Mouse (Mus musculus) left cerebral cortex, adult 2 months (tissue): ENCODE data around the gene Abca1. TPM values are rescaled to one million over a fixed set of nuclear protein-coding genes. Genes with fewer than 3 reads are reported as not detected.

Experiments used
- DNase-seq, 2 experiments: peaks; one replicate each; pipeline ENCODE4 v3.0.0; 2021 to 2022; ENCODE audit warnings: low spot score in 2 of 2, mixed read lengths in 1 of 2; ENCODE audit errors: extremely low spot score in 1 of 2
- H3K27ac ChIP-seq: fragments of 200-600 bp; 2 replicates; pipeline ENCODE4 v1.8.1; 2022
- H3K4me3 ChIP-seq: fragments of 200-600 bp; 2 replicates; pipeline ENCODE4 v1.8.1; 2022
- CTCF ChIP-seq: fragments of 200-600 bp; IDR thresholded peaks from 2 replicates; pipeline ENCODE4 v1.8.1; 2022; ENCODE audit warnings: antibody characterized with exemption, mild to moderate bottlenecking, moderate library complexity
- intact Hi-C: fragments of 180-260 bp; cut with DNase I; formaldehyde crosslinking; loops from one replicate; pipeline ENCODE4 v1.15.1; 2025
- total RNA-seq, 2 experiments: library from RNA; stranded (reverse); gene quantifications; 2 replicates each; pipeline ENCODE4 v1.2.3; 2021

The Abca1 gene
- total RNA-seq, 2 experiments from 2014 or later, result 17.0 to 19.5 TPM

DNA sequence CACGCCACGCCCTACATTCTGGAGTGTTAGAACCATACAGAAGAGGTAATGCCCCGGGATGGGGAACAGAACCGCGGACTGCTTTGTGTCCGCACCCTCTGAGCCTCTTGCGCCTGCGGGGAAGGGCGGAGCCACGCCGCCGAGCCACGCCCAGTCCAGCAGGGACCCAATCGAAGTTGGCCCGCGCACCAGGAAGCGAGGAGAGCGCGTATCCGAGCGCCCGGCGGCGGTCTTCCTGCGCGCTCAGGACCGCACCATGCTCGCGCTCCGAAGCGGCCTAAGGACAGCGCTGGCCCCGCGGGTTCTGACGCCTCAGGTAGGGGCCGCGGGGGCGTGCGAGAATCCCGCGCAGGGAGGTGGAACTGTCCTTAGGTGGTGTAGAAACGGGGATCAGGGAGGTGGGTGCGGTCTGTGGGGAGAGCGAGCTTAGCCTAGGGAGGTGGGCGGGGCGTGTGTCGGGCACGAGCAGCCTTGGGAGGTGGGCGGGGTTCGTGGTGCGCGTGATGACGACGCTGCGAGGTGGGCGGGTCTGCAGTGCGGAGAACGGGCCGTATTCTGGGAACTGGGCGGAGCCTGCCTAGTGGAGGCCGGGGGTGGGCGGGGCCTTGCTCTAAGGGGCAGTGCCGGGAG lies 147.8 kb downstream of the Abca1 start, which contains the start of gene Nipsnap3b:
TSS of gene Nipsnap3b (plus strand) at position 149 of the 630 bp plus-strand sequence.
- peak within 1 kb of the TSS; percentile 85 for H3K27ac ChIP-seq
- peak within 1 kb of the TSS; percentile 60 for H3K4me3 ChIP-seq
- intact Hi-C loops, result no loop called here
- peak; percentile 91 to 94 for DNase-seq
- TF ChIP-seq CTCF, result no peak

DNA sequence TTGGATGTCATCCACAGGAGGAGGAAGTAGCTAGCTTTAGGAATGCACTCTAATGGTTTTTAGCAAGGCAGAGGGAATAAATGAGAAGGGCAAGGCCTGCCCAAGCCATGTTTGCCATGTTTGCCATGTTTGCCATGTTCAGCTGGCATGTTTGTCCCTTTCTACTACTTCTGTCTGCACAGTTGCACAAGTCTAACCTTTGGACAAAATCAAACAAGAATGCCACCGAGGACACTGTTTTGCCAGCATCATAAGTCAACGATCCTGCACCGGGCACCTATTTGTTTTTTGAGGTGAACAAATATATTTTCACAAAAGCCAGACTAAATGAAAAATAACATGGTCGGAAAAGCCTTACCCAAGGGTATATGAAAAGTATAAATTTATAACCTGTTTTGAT lies 149.8 kb downstream of the Abca1 start:
- intact Hi-C loops, result no loop called here
- no peak overlapping the region for H3K4me3 ChIP-seq
- TF ChIP-seq CTCF, result no peak
- DNase-seq, result no peak
- no peak overlapping the region for H3K27ac ChIP-seq

DNA sequence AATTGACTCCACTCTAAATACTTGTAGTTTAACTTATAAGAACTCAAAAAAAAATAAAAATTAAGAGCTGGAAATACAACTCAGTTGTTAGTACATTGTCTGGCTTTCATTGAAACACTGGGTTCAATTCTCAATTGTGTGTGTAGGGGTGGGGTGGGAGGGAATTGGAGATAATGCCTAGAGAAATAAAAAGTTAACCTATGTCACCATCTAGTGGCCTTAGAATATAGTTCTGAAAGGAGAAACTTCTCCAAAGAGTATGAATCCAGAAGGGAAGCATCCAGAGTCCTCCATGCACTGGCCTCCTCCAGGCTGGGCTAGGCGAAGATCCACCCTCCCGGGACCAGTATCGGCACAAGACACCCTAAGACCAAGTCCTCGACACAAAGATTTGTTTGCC lies 150.5 kb downstream of the Abca1 start:
- peak; percentile 37 for TF ChIP-seq CTCF
- no peak overlapping the region for H3K4me3 ChIP-seq
- intact Hi-C loops, result no loop called here
- H3K27ac ChIP-seq, result no peak overlapping the region
- no peak for DNase-seq

DNA sequence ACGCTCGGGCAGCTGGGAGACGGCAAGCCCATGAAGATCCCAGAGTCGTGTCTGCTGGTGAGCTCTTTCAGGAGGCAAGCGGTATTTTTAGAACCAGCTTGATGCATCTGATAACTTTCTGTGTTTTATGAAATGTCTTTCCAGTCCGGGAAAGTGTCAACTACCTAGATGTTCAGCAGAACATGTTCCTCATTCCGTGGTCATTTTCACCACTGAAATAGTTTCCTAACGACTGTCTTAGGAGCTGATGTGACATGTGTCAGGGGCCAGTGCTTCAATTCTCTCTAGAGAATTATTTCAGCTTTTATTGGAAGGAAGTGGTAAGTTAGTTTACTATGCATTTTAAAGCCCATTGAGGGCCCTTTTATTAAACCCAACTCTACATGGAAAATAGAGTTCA lies 159.5 kb downstream of the Abca1 start:
- Histone ChIP-seq H3K4me3 (no peak overlapping the region), H3K27ac (no peak overlapping the region)
- DNase-seq, result no peak
- no peak for TF ChIP-seq CTCF
- intact Hi-C loops, result no loop called here

DNA sequence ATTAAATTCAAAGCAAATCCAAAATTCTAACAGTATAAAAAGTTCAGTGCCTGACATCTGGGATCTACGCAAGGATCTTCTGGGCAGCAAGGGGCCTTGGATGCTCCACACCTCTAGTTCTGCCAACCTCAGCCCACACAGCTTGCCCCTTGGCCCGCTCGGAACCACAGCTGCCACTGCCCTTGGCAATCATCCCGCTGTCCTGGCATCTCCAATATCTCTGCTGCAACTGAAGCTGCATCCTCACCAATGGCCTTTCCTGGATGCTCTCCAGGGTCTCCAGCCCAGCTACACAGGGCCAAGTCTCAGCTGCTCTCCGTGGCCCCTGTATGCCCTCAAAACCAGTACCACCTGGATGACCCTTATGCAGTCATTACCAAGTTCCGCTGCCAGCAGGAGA lies 160.2 kb downstream of the Abca1 start:
- no peak overlapping the region for H3K27ac ChIP-seq
- H3K4me3 ChIP-seq, result no peak overlapping the region
- no peak for TF ChIP-seq CTCF
- intact Hi-C loops, result no loop called here
- DNase-seq, result no peak

DNA sequence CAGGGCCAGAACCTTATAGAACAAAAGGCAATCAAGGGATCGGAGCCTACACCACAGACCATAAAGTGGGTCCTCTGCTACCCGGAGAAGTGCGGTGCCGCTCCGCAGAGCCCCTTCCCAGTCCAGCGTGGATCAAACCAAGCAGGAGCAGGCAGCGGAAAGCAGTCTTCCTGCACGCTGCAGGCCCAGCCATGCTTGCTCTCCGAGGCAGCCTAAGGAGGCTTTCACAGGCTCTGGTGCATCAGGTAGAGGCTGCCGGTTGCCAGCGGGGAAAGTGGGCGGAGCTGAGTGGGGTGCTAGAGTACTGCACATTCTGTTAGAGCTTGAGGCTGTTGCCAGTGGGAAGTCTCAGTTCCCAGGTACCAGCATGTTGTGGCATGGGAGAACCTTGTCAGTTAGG lies 170.4 kb downstream of the Abca1 start, which contains the start of gene Nipsnap3a:
TSS of gene Nipsnap3a (plus strand) at position 25 of the 400 bp plus-strand sequence.
- no peak for DNase-seq
- H3K27ac ChIP-seq, result no peak within 1 kb of the TSS
- TF ChIP-seq CTCF, result no peak
- no peak within 1 kb of the TSS for H3K4me3 ChIP-seq
- intact Hi-C loops, result no loop called here

DNA sequence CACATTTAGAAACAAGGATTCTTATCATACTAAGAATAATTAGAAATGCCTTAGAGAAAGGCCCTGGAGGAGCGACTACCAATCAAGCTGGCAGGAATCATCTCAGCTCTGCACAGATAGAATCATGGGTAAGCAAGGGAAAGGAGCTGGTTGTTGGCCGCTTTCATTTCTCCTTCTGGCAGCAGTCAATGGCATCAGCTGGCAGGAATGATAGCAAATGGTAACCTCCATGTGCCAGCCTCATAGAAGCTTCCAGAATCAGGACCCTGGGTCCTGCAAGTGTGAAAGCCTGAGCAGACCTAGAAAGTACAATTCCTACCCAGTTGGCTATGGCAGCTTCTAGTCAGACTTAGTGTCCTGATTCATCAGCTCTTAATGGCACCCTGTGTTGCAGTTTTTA lies 173.4 kb downstream of the Abca1 start:
- no peak for TF ChIP-seq CTCF
- Histone ChIP-seq H3K4me3 (no peak overlapping the region), H3K27ac (no peak overlapping the region)
- DNase-seq, result no peak
- intact Hi-C loops, result no loop called here

DNA sequence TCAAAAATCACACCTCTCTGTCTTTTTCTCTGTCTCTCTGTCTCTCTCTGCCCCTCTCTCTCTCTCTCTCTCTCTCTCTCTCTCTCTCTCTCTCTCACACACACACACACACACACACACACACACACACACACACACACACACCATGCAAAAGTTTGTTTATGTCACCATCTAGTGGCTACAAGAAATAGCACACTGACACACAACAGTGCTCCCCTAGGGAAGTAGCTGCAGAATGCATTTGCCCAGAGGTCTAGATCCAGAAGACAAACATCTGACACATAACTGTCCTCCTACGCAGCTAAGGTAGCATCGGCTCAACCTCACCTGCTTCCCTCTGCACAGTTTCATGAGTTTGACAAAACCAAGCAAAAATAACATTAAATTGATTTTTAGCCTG lies 174.5 kb downstream of the Abca1 start:
- no peak overlapping the region for H3K27ac ChIP-seq
- peak; percentile 48 for TF ChIP-seq CTCF
- no peak overlapping the region for H3K4me3 ChIP-seq
- no peak for DNase-seq
- intact Hi-C loops, result no loop called here

Other genes with a start within 250 kb of the Abca1 start
- gene Olfr272, start 240.7 kb downstream of the Abca1 start, total RNA-seq, result not detected
- not detected for gene Olfr270, start 195.3 kb downstream of the Abca1 start, total RNA-seq
- gene Nipsnap3a, start 170.6 kb downstream of the Abca1 start, total RNA-seq, result not detected
- 10 to 100 TPM; 11.1 to 13.1 TPM for gene Nipsnap3b, start 148.0 kb downstream of the Abca1 start, total RNA-seq